Mouse (Mus musculus) forebrain, embryonic 15.5 days (tissue): Measurements from ENCODE around the gene Tmem269. TPM values are rescaled to one million over a fixed set of nuclear protein-coding genes. Genes with fewer than 3 reads are reported as not detected.

Source experiments
- ATAC-seq: fragments of 200-750 bp; cut with Nextera tagmentation; replicated peaks from 2 replicates; pipeline ENCODE4 v1.8.0; 2017; ENCODE audit warnings: mild to moderate bottlenecking, moderate TSS enrichment, moderate library complexity
- H3K27ac ChIP-seq: fragments of 300-500 bp; sonication (generic); replicated peaks from 2 replicates; pipeline ENCODE4 v1.5.1; 2015; ENCODE audit warnings: mild to moderate bottlenecking, inconsistent platforms
- H3K27me3 ChIP-seq: fragments of 300-500 bp; sonication (generic); 2 replicates; pipeline ENCODE4 v1.6.1; 2015; ENCODE audit warnings: inconsistent platforms
- H3K36me3 ChIP-seq: fragments of 300-500 bp; sonication (generic); 2 replicates; pipeline ENCODE4 v1.6.1; 2015; ENCODE audit warnings: mild to moderate bottlenecking, inconsistent platforms
- H3K4me1 ChIP-seq: fragments of 300-500 bp; sonication (generic); 2 replicates; pipeline ENCODE4 v1.6.1; 2015; ENCODE audit warnings: inconsistent platforms
- H3K4me2 ChIP-seq: fragments of 300-500 bp; sonication (generic); replicated peaks from 2 replicates; pipeline ENCODE4 v1.6.1; 2015; ENCODE audit warnings: mild to moderate bottlenecking, inconsistent platforms
- H3K4me3 ChIP-seq: fragments of 300-500 bp; sonication (generic); 2 replicates; pipeline ENCODE4 v1.5.1; 2015; ENCODE audit warnings: mild to moderate bottlenecking, inconsistent platforms
- H3K9ac ChIP-seq: fragments of 300-500 bp; sonication (generic); replicated peaks from 2 replicates; pipeline ENCODE4 v1.6.1; 2015; ENCODE audit warnings: mild to moderate bottlenecking, inconsistent platforms
- H3K9me3 ChIP-seq: fragments of 300-500 bp; sonication (generic); 2 replicates; pipeline ENCODE4 v1.6.1; 2016; ENCODE audit warnings: inconsistent platforms
- WGBS: fragments of 180-500 bp; shearing (Covaris S2); methylation state at CpG from one replicate; pipeline ENCODE4 v1.1.7; 2015; ENCODE audit warnings: mixed read lengths; 5-methylcytosine and 5-hydroxymethylcytosine counted together
- polyA plus RNA-seq: library from polyadenylated mRNA; unstranded; fragments of >200 nt; fragmentation: Nextera tagmentation; extraction: Ambion mirVana; gene quantifications from 2 replicates; pipeline ENCODE4 v1.2.1, GENCODE M21; 2015

The Tmem269 gene
- polyA plus RNA-seq, 1 experiment from 2014 or later = 0.17 TPM

- Histone ChIP-seq H3K4me3 (no peak overlapping the region), H3K4me1 (peaks cover 31% of the 10 kb centered on the region), H3K9me3 (no peaks in the 10 kb centered on the region), H3K27me3 (no peaks in the 10 kb centered on the region), H3K36me3 (peaks cover 16% of the 10 kb centered on the region; the same call in 1 of the 2 replicates), H3K9ac (no peak overlapping the region), H3K4me2 (no peak overlapping the region), H3K27ac (peak overlapping the region; percentile 25; the same call in 1 of the 2 replicates)
- 25% methylated on average over 13 of the region's 13 CpGs for WGBS
- ATAC-seq = peak; percentile 72
Measured at GRCm38 (mm10) chr4:119247462-119248235, 29.6 kb upstream of the Tmem269 start.

- H3K27ac ChIP-seq = no peak overlapping the region
- no peak overlapping the region for H3K4me2 ChIP-seq
- 74% methylated on average over 14 of the region's 14 CpGs for WGBS
- no peak for ATAC-seq
- H3K9me3 ChIP-seq = no peaks in the 10 kb centered on the region
- H3K4me1 ChIP-seq = peaks cover 31% of the 10 kb centered on the region
- H3K27me3 ChIP-seq = no peaks in the 10 kb centered on the region
- peaks cover 24% of the 10 kb centered on the region; the same call in 1 of the 2 replicates for H3K36me3 ChIP-seq
- H3K9ac ChIP-seq = no peak overlapping the region
- no peak overlapping the region for H3K4me3 ChIP-seq
Measured at GRCm38 (mm10) chr4:119246688-119247225, 28.7 kb upstream of the Tmem269 start.

- 69% methylated on average over 9 of the region's 9 CpGs for WGBS
- Histone ChIP-seq H3K4me2 (no peak overlapping the region), H3K9ac (no peak overlapping the region), H3K27ac (0 out of 2 replicates have a peak overlapping the region, but pooled peaks have one; percentile 21), H3K4me3 (no peak overlapping the region), H3K4me1 (peaks cover 31% of the 10 kb centered on the region), H3K9me3 (no peaks in the 10 kb centered on the region), H3K27me3 (no peaks in the 10 kb centered on the region), H3K36me3 (peaks cover 26% of the 10 kb centered on the region; the same call in 1 of the 2 replicates)
- no peak for ATAC-seq
Measured at GRCm38 (mm10) chr4:119245961-119246360, 27.9 kb upstream of the Tmem269 start.

GRCm38 (mm10) chr4:119245556-119245955 is 27.5 kb upstream of the Tmem269 start:
- Histone ChIP-seq H3K9ac (no peak overlapping the region), H3K4me3 (no peak overlapping the region), H3K4me2 (no peak overlapping the region), H3K9me3 (no peaks in the 10 kb centered on the region), H3K4me1 (peaks cover 31% of the 10 kb centered on the region), H3K27ac (0 out of 2 replicates have a peak overlapping the region, but pooled peaks have one; percentile 21), H3K27me3 (no peaks in the 10 kb centered on the region), H3K36me3 (peaks cover 26% of the 10 kb centered on the region; the same call in 1 of the 2 replicates)
- WGBS = 40% methylated on average over 7 of the region's 7 CpGs
- peak; percentile 18; the same call in 1 of the 2 replicates for ATAC-seq

GRCm38 (mm10) chr4:119244468-119245240 is 26.6 kb upstream of the Tmem269 start:
- 83% methylated on average over 22 of the region's 22 CpGs for WGBS
- H3K36me3 ChIP-seq = peaks cover 26% of the 10 kb centered on the region; the same call in 1 of the 2 replicates
- H3K9ac ChIP-seq = no peak overlapping the region
- H3K4me1 ChIP-seq = peaks cover 32% of the 10 kb centered on the region
- H3K4me3 ChIP-seq = no peak overlapping the region
- ATAC-seq = no peak
- H3K4me2 ChIP-seq = no peak overlapping the region
- no peaks in the 10 kb centered on the region for H3K9me3 ChIP-seq
- H3K27me3 ChIP-seq = no peaks in the 10 kb centered on the region
- H3K27ac ChIP-seq = 0 out of 2 replicates have a peak overlapping the region, but pooled peaks have one; percentile 21

- Histone ChIP-seq H3K9me3 (no peaks in the 10 kb centered on the region), H3K4me3 (no peak overlapping the region), H3K4me2 (no peak overlapping the region), H3K4me1 (peaks cover 32% of the 10 kb centered on the region), H3K27me3 (no peaks in the 10 kb centered on the region), H3K27ac (no peak overlapping the region), H3K9ac (no peak overlapping the region), H3K36me3 (peaks cover 24% of the 10 kb centered on the region; the same call in 1 of the 2 replicates)
- 93% methylated on average over 12 of the region's 12 CpGs for WGBS
- ATAC-seq = no peak
Measured at GRCm38 (mm10) chr4:119242571-119242970, 24.6 kb upstream of the Tmem269 start.

GRCm38 (mm10) chr4:119241664-119242063 is 23.6 kb upstream of the Tmem269 start:
- no peaks in the 10 kb centered on the region for H3K9me3 ChIP-seq
- H3K27me3 ChIP-seq = no peaks in the 10 kb centered on the region
- H3K27ac ChIP-seq = no peak overlapping the region
- H3K36me3 ChIP-seq = peaks cover 33% of the 10 kb centered on the region
- H3K4me3 ChIP-seq = no peak overlapping the region
- 84% methylated on average over 14 of the region's 14 CpGs for WGBS
- H3K4me1 ChIP-seq = peaks cover 25% of the 10 kb centered on the region
- no peak overlapping the region for H3K4me2 ChIP-seq
- peak; percentile 26; the same call in 1 of the 2 replicates for ATAC-seq
- no peak overlapping the region for H3K9ac ChIP-seq

- Histone ChIP-seq H3K9ac (peak overlapping the region; percentile 19; the same call in 1 of the 2 replicates), H3K4me2 (no peak overlapping the region; the same call in 1 of the 2 replicates), H3K4me3 (no peak overlapping the region), H3K27ac (peak overlapping the region; percentile 81), H3K4me1 (peaks cover 14% of the 10 kb centered on the region), H3K36me3 (peaks cover 30% of the 10 kb centered on the region), H3K27me3 (no peaks in the 10 kb centered on the region), H3K9me3 (no peaks in the 10 kb centered on the region)
- 35% methylated on average over 12 of the region's 12 CpGs for WGBS
- peak; percentile 55 for ATAC-seq
Measured at GRCm38 (mm10) chr4:119239181-119239682, 21.2 kb upstream of the Tmem269 start.

- peak overlapping the region; percentile 28; the same call in 1 of the 2 replicates for H3K27ac ChIP-seq
- no peak overlapping the region for H3K4me3 ChIP-seq
- 71% methylated on average over 3 of the region's 3 CpGs for WGBS
- ATAC-seq = peak; percentile 26; the same call in 1 of the 2 replicates
- peaks cover 19% of the 10 kb centered on the region for H3K4me1 ChIP-seq
- no peaks in the 10 kb centered on the region for H3K27me3 ChIP-seq
- no peak overlapping the region for H3K9ac ChIP-seq
- peaks cover 25% of the 10 kb centered on the region for H3K36me3 ChIP-seq
- no peak overlapping the region for H3K4me2 ChIP-seq
- H3K9me3 ChIP-seq = no peaks in the 10 kb centered on the region
Measured at GRCm38 (mm10) chr4:119238661-119239060, 20.6 kb upstream of the Tmem269 start.

GRCm38 (mm10) chr4:119234348-119234747 is 16.3 kb upstream of the Tmem269 start:
- no peak overlapping the region for H3K9ac ChIP-seq
- peak overlapping the region; percentile 95 for H3K4me3 ChIP-seq
- H3K36me3 ChIP-seq = peaks cover 13% of the 10 kb centered on the region
- H3K4me2 ChIP-seq = peak overlapping the region; percentile 96
- H3K4me1 ChIP-seq = peaks cover 23% of the 10 kb centered on the region
- H3K9me3 ChIP-seq = no peaks in the 10 kb centered on the region
- ATAC-seq = no peak
- 90% methylated on average over 3 of the region's 3 CpGs for WGBS
- H3K27me3 ChIP-seq = no peaks in the 10 kb centered on the region
- no peak overlapping the region for H3K27ac ChIP-seq

- H3K9me3 ChIP-seq = no peaks in the 10 kb centered on the region
- H3K9ac ChIP-seq = peak overlapping the region; percentile 77
- 0% methylated on average over 36 of the region's 36 CpGs for WGBS
- peaks cover 13% of the 10 kb centered on the region for H3K36me3 ChIP-seq
- H3K4me1 ChIP-seq = peaks cover 22% of the 10 kb centered on the region
- peak overlapping the region; percentile 96 for H3K4me2 ChIP-seq
- peak; percentile 67 for ATAC-seq
- peak overlapping the region; percentile 95 for H3K4me3 ChIP-seq
- peak overlapping the region; percentile 72 for H3K27ac ChIP-seq
- no peaks in the 10 kb centered on the region for H3K27me3 ChIP-seq
Measured at GRCm38 (mm10) chr4:119233256-119233901, 15.4 kb upstream of the Tmem269 start.
